Mouse (Mus musculus): Measurements from ENCODE around the gene Dppa3.

DNA sequence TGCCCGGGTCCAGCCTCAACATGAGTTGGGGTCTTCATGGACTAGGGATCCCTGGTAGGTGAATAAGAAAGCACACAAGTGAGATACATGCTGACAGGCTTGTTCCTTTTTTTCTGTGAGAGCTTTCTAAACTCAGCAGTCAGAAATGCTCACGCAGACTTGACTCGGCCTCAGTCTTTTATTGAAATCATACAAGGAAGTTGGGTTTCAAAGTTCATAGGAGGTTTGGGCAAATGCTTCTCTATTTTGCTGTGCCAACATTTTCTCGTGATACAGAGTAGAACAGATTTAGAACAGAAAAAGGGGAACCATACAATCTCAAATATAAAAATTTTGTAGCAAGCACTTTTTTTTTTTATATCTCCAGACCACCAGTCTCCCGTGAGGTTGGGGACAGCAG lies 31.4 kb downstream of the Dppa3 start:
- no peak for TF ChIP-seq CTCF (conservative IDR thresholded peaks at IDR 0.05; ENCODE audit: low read length)
- TF ChIP-seq POU5F1 (IDR thresholded peaks at IDR 0.05; ENCODE audit: borderline replicate concordance, low read length), result no peak

Measured in E14TG2a.4 (cell line).